Mouse (Mus musculus) heart, embryonic 13.5 days (tissue): ENCODE measurements at regions not wholly inside any gene's neighbourhood (a gene's known extent, or its start where the extent isn't known, plus 50 kb on each side); places are given as distances from the start of the nearest gene placed in this dataset.

Experiments
- ATAC-seq: fragments of 200-750 bp; cut with Nextera tagmentation; 2 replicates; pipeline ENCODE4 v1.8.0; 2017; ENCODE audit warnings: moderate TSS enrichment; ENCODE audit not compliant: insufficient number of reproducible peaks, low FRiP score, low TSS enrichment; ENCODE audit errors: extremely low read depth
- H3K27ac ChIP-seq: fragments of 300-500 bp; sonication (generic); replicated peaks from 2 replicates; pipeline ENCODE4 v1.5.1; 2015; ENCODE audit warnings: moderate library complexity, mild to moderate bottlenecking, inconsistent platforms
- H3K27me3 ChIP-seq: fragments of 300-500 bp; sonication (generic); replicated peaks from 2 replicates; pipeline ENCODE4 v1.6.1; 2015; ENCODE audit warnings: mild to moderate bottlenecking, inconsistent platforms
- H3K36me3 ChIP-seq: fragments of 300-500 bp; sonication (generic); 2 replicates; pipeline ENCODE4 v1.6.1; 2015; ENCODE audit warnings: mild to moderate bottlenecking, inconsistent platforms
- H3K4me1 ChIP-seq: fragments of 300-500 bp; sonication (generic); 2 replicates; pipeline ENCODE4 v1.6.1; 2015; ENCODE audit warnings: inconsistent platforms
- H3K4me2 ChIP-seq: fragments of 300-500 bp; sonication (generic); 2 replicates; pipeline ENCODE4 v1.6.1; 2015; ENCODE audit warnings: inconsistent platforms, mild to moderate bottlenecking, moderate library complexity
- H3K4me3 ChIP-seq: fragments of 300-500 bp; sonication (generic); 2 replicates; pipeline ENCODE4 v1.5.1; 2015; ENCODE audit warnings: moderate library complexity, mild to moderate bottlenecking, inconsistent platforms
- H3K9ac ChIP-seq: fragments of 300-500 bp; sonication (generic); 2 replicates; pipeline ENCODE4 v1.6.1; 2015; ENCODE audit warnings: inconsistent platforms, mild to moderate bottlenecking, moderate library complexity
- H3K9me3 ChIP-seq: fragments of 300-500 bp; sonication (generic); 2 replicates; pipeline ENCODE4 v1.6.1; 2016; ENCODE audit warnings: inconsistent platforms
- WGBS: fragments of 180-500 bp; shearing (Covaris S2); methylation state at CpG from one replicate; pipeline ENCODE4 v1.1.7; 2015; ENCODE audit warnings: mixed read lengths; 5-methylcytosine and 5-hydroxymethylcytosine counted together

GRCm38 (mm10) chr17:84018817-84019216 is 168.9 kb downstream of the Zfp36l2 start:
- no peak overlapping the region for H3K9ac ChIP-seq
- 64% methylated on average over 1 of the region's 1 CpGs for WGBS
- no peak for ATAC-seq
- no peak overlapping the region for H3K4me2 ChIP-seq
- peaks cover 11% of the 10 kb centered on the region; the same call in 1 of the 2 replicates for H3K4me1 ChIP-seq
- no peaks in the 10 kb centered on the region for H3K9me3 ChIP-seq
- no peak overlapping the region for H3K27ac ChIP-seq
- H3K27me3 ChIP-seq, result no peaks in the 10 kb centered on the region
- H3K36me3 ChIP-seq, result no peaks in the 10 kb centered on the region
- H3K4me3 ChIP-seq, result no peak overlapping the region

- no peak for ATAC-seq
- Histone ChIP-seq H3K36me3 (no peaks in the 10 kb centered on the region), H3K4me2 (no peak overlapping the region), H3K27me3 (no peaks in the 10 kb centered on the region), H3K9me3 (no peaks in the 10 kb centered on the region), H3K9ac (no peak overlapping the region), H3K4me1 (peaks cover 11% of the 10 kb centered on the region; the same call in 1 of the 2 replicates), H3K4me3 (no peak overlapping the region), H3K27ac (no peak overlapping the region)
- 72% methylated on average over 4 of the region's 4 CpGs for WGBS
Measured at GRCm38 (mm10) chr17:84017891-84018290, 169.9 kb downstream of the Zfp36l2 start.

GRCm38 (mm10) chr17:84014287-84015039 is 166.7 kb upstream of the Haao start:
- no peak overlapping the region for H3K9ac ChIP-seq
- no peak overlapping the region for H3K4me3 ChIP-seq
- 56% methylated on average over 12 of the region's 12 CpGs for WGBS
- H3K36me3 ChIP-seq, result no peaks in the 10 kb centered on the region
- H3K4me1 ChIP-seq, result peaks cover 11% of the 10 kb centered on the region; the same call in 1 of the 2 replicates
- no peak overlapping the region for H3K4me2 ChIP-seq
- H3K9me3 ChIP-seq, result no peaks in the 10 kb centered on the region
- H3K27ac ChIP-seq, result no peak overlapping the region
- ATAC-seq, result no peak
- no peaks in the 10 kb centered on the region for H3K27me3 ChIP-seq

- Histone ChIP-seq H3K4me1 (0 out of 2 replicates have a peak, but pooled peaks cover 11% of the 10 kb centered on the region), H3K4me2 (no peak overlapping the region), H3K4me3 (no peak overlapping the region), H3K9me3 (no peaks in the 10 kb centered on the region), H3K27me3 (no peaks in the 10 kb centered on the region), H3K9ac (no peak overlapping the region), H3K36me3 (no peaks in the 10 kb centered on the region), H3K27ac (no peak overlapping the region)
- 76% methylated on average over 3 of the region's 3 CpGs for WGBS
- ATAC-seq, result no peak
Measured at GRCm38 (mm10) chr17:84010492-84011060, 162.8 kb upstream of the Haao start.

- no peaks in the 10 kb centered on the region for H3K27me3 ChIP-seq
- H3K36me3 ChIP-seq, result no peaks in the 10 kb centered on the region
- no peak for ATAC-seq
- H3K9ac ChIP-seq, result no peak overlapping the region
- 0 out of 2 replicates have a peak, but pooled peaks cover 11% of the 10 kb centered on the region for H3K4me1 ChIP-seq
- H3K4me2 ChIP-seq, result no peak overlapping the region
- H3K9me3 ChIP-seq, result no peaks in the 10 kb centered on the region
- H3K4me3 ChIP-seq, result no peak overlapping the region
- H3K27ac ChIP-seq, result no peak overlapping the region
- 85% methylated on average over 7 of the region's 7 CpGs for WGBS
Measured at GRCm38 (mm10) chr17:84009966-84010365, 162.2 kb upstream of the Haao start.

- Histone ChIP-seq H3K4me3 (no peak overlapping the region), H3K36me3 (no peaks in the 10 kb centered on the region), H3K9me3 (no peaks in the 10 kb centered on the region), H3K27ac (no peak overlapping the region), H3K4me1 (0 out of 2 replicates have a peak, but pooled peaks cover 5% of the 10 kb centered on the region), H3K4me2 (no peak overlapping the region), H3K9ac (no peak overlapping the region), H3K27me3 (no peaks in the 10 kb centered on the region)
- WGBS, result 79% methylated on average over 8 of the region's 8 CpGs
- ATAC-seq, result no peak
Measured at GRCm38 (mm10) chr17:84009194-84009593, 161.4 kb upstream of the Haao start.

GRCm38 (mm10) chr17:84008682-84009052 is 160.9 kb upstream of the Haao start:
- Histone ChIP-seq H3K4me1 (0 out of 2 replicates have a peak, but pooled peaks cover 4% of the 10 kb centered on the region), H3K4me2 (no peak overlapping the region), H3K9me3 (no peaks in the 10 kb centered on the region), H3K4me3 (no peak overlapping the region), H3K36me3 (no peaks in the 10 kb centered on the region), H3K9ac (no peak overlapping the region), H3K27ac (no peak overlapping the region), H3K27me3 (no peaks in the 10 kb centered on the region)
- 66% methylated on average over 7 of the region's 7 CpGs for WGBS
- no peak for ATAC-seq

- 0 out of 2 replicates have a peak, but pooled peaks cover 4% of the 10 kb centered on the region for H3K4me1 ChIP-seq
- H3K27ac ChIP-seq, result no peak overlapping the region
- no peak overlapping the region for H3K4me2 ChIP-seq
- no peaks in the 10 kb centered on the region for H3K27me3 ChIP-seq
- ATAC-seq, result no peak; the same call in 1 of the 2 replicates
- H3K4me3 ChIP-seq, result no peak overlapping the region
- no peaks in the 10 kb centered on the region for H3K9me3 ChIP-seq
- H3K36me3 ChIP-seq, result no peaks in the 10 kb centered on the region
- WGBS, result 83% methylated on average over 12 of the region's 12 CpGs
- no peak overlapping the region for H3K9ac ChIP-seq
Measured at GRCm38 (mm10) chr17:84008035-84008681, 160.4 kb upstream of the Haao start.

GRCm38 (mm10) chr17:84006748-84007147 is 159.0 kb upstream of the Haao start:
- WGBS, result 83% methylated on average over 9 of the region's 9 CpGs
- ATAC-seq, result no peak
- H3K9me3 ChIP-seq, result no peaks in the 10 kb centered on the region
- no peaks in the 10 kb centered on the region for H3K36me3 ChIP-seq
- H3K27me3 ChIP-seq, result no peaks in the 10 kb centered on the region
- H3K27ac ChIP-seq, result no peak overlapping the region
- no peak overlapping the region for H3K4me2 ChIP-seq
- H3K9ac ChIP-seq, result no peak overlapping the region
- no peak overlapping the region for H3K4me3 ChIP-seq
- 0 out of 2 replicates have a peak, but pooled peaks cover 4% of the 10 kb centered on the region for H3K4me1 ChIP-seq

GRCm38 (mm10) chr17:84004237-84004636 is 156.5 kb upstream of the Haao start:
- Histone ChIP-seq H3K27ac (no peak overlapping the region), H3K9me3 (no peaks in the 10 kb centered on the region), H3K9ac (no peak overlapping the region), H3K4me2 (no peak overlapping the region), H3K4me1 (0 out of 2 replicates have a peak, but pooled peaks cover 3% of the 10 kb centered on the region), H3K4me3 (no peak overlapping the region), H3K27me3 (no peaks in the 10 kb centered on the region), H3K36me3 (no peaks in the 10 kb centered on the region)
- 51% methylated on average over 6 of the region's 6 CpGs for whole genome bisulfite sequencing
- no peak for ATAC-seq

GRCm38 (mm10) chr17:84003489-84004234 is 155.9 kb upstream of the Haao start:
- Histone ChIP-seq H3K36me3 (no peaks in the 10 kb centered on the region), H3K4me2 (no peak overlapping the region)

More at GRCm38 (mm10) chr17:84003489-84004234, 155.9 kb upstream of the Haao start:
- 52% methylated on average over 9 of the region's 9 CpGs for WGBS
- H3K4me1 ChIP-seq, result no peaks in the 10 kb centered on the region
- H3K27ac ChIP-seq, result 0 out of 2 replicates have a peak overlapping the region, but pooled peaks have one; percentile 2
- H3K27me3 ChIP-seq, result no peaks in the 10 kb centered on the region
- no peak overlapping the region for H3K9ac ChIP-seq
- H3K9me3 ChIP-seq, result no peaks in the 10 kb centered on the region
- no peak for ATAC-seq
- no peak overlapping the region for H3K4me3 ChIP-seq
